Mouse (Mus musculus) neural tube, embryonic 11.5 days (tissue): ENCODE measurements around the gene Psmb2. TPM values are rescaled to one million over a fixed set of nuclear protein-coding genes. Genes with fewer than 3 reads are reported as not detected.

ENCODE experiments used
- ATAC-seq: fragments of 200-750 bp; cut with Nextera tagmentation; 2 replicates; pipeline ENCODE4 v1.8.0; 2017; ENCODE audit warnings: moderate number of reproducible peaks, mild to moderate bottlenecking, moderate TSS enrichment, moderate library complexity; ENCODE audit not compliant: insufficient read depth, low FRiP score, low TSS enrichment
- DNase-seq: peaks from one replicate; pipeline ENCODE4 v3.0.0-alpha.2; 2015; ENCODE audit warnings: low spot score
- H3K27ac ChIP-seq: fragments of 300-500 bp; sonication (generic); 2 replicates; pipeline ENCODE4 v1.5.1; 2014; ENCODE audit warnings: low read depth, mild to moderate bottlenecking, low read length
- H3K27me3 ChIP-seq: fragments of 300-500 bp; sonication (generic); 2 replicates; pipeline ENCODE4 v1.6.1; 2014; ENCODE audit warnings: mild to moderate bottlenecking, low read length, mixed read lengths; ENCODE audit not compliant: control insufficient read depth, insufficient read depth
- H3K36me3 ChIP-seq: fragments of 300-500 bp; sonication (generic); 2 replicates; pipeline ENCODE4 v1.6.1; 2014; ENCODE audit warnings: mild to moderate bottlenecking, low read length, moderate library complexity, mixed read lengths; ENCODE audit not compliant: control insufficient read depth, insufficient read depth
- H3K4me1 ChIP-seq: fragments of 300-500 bp; sonication (generic); 2 replicates; pipeline ENCODE4 v1.6.1; 2014; ENCODE audit warnings: low read length, mixed read lengths; ENCODE audit not compliant: control insufficient read depth, insufficient read depth
- H3K4me2 ChIP-seq: fragments of 300-500 bp; sonication (generic); 2 replicates; pipeline ENCODE4 v1.6.1; 2014; ENCODE audit warnings: low read depth, mild to moderate bottlenecking, moderate library complexity
- H3K4me3 ChIP-seq: fragments of 300-500 bp; sonication (generic); 2 replicates; pipeline ENCODE4 v1.5.1; 2014; ENCODE audit warnings: low read depth, low read length
- H3K9ac ChIP-seq: fragments of 300-500 bp; sonication (generic); 2 replicates; pipeline ENCODE4 v1.6.1; 2014; ENCODE audit warnings: mild to moderate bottlenecking, low read length
- H3K9me3 ChIP-seq: fragments of 300-500 bp; sonication (generic); 2 replicates; pipeline ENCODE4 v1.6.1; 2016; ENCODE audit warnings: low read length; ENCODE audit not compliant: control insufficient read depth
- whole genome bisulfite sequencing: fragments of 180-500 bp; shearing (Covaris S2); extraction: QIAGEN DNeasy Blood & Tissue Kit; methylation state at CpG from one replicate; pipeline ENCODE4 v1.1.7; 2014; 5-methylcytosine and 5-hydroxymethylcytosine counted together
- polyA plus RNA-seq: library from polyadenylated mRNA; unstranded; fragments of >200 nt; fragmentation: Nextera tagmentation; extraction: Ambion mirVana; gene quantifications from 2 replicates; pipeline ENCODE4 v1.2.1, GENCODE M21; 2014

Psmb2 gene
- polyA plus RNA-seq, 1 experiment from 2014 or later, result 529 TPM

DNA sequence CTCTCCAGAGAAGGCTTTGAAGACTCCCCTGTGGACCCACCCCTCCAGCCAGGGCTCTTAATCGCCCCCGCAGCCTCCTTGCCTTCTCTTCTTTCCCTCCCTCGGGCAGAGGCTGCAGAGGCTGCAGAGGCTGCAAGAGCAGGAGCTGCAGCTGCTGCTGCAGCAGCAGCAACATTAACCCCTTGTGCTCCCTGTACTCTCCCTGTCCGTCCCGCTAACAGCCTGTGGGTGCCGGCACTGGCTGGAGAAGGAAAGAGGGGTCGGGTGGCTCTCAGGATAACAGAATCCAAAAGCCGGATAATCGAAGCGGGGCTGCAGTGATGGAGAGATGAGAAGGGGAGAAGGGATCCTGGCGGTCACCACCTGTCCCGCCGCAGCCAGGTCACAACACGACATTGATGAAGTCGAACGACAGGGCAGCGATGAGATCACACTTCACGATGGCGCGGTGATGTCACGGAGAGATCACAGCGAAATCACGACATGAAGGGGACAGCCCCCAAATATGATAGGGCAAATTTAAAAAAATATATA, 75.2 kb downstream of the Psmb2 start:
- peak overlapping the region; percentile 58; the same call in 1 of the 2 replicates for H3K27ac ChIP-seq
- under 1% methylated on average over 23 of the region's 23 CpGs for WGBS
- no peaks in the 10 kb centered on the region for H3K27me3 ChIP-seq
- peak overlapping the region; percentile 86 for H3K9ac ChIP-seq
- H3K4me1 ChIP-seq, result peaks cover 15% of the 10 kb centered on the region
- H3K36me3 ChIP-seq, result peaks cover 3% of the 10 kb centered on the region; the same call in 1 of the 2 replicates
- DNase-seq, result peak; percentile 58
- peak overlapping the region; percentile 86 for H3K4me3 ChIP-seq
- H3K9me3 ChIP-seq, result no peaks in the 10 kb centered on the region
- H3K4me2 ChIP-seq, result peak overlapping the region; percentile 61
- ATAC-seq, result peak; percentile 12

DNA sequence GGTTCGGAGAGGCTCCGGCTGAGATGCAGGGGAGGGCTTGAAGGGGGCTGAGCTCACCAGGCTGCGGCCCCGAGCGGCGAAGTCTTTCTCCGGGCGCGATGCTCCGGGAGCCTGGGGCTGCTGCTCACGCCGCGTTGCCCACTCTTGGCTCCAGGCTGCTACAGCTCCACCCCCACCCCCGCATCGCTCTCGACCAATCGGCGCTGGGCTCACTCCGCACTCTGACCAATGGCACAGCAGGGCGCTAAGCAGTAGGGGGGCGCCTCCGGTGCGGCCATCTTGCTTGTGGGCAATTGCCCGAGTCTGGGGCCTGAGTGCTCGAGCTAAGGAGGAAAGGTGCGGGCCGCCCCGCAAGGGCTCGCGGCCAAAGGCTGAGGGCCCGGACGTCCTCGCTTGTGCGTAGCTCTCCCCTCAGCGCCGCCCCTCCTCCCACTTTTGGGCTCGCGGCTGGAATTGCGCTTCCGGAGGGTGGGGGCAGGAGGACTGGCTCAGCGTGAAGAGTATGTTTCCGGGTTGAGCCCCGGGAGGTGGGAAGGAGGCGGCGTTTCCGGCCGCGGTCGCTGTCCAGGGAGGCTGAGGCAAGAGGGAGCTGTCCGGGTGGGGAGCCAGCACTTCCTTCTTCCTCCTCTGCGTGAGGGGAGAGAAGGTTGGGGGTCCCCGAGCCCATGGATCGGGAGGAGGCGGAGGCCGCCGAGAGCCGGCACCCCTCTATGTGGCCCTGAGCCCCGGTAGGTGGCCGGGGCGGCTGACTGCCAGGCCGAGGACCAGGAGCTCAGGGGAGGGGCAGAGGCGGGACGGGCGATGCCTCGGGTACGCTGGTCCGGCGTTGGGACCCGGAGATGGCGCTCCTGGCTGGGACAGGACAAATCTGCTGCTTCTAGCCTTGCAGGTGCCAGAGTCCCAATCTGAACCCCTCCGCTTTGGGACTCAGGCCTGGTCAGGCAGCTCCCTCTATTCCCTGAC, 76.1 kb downstream of the Psmb2 start, which contains the start of the genes Ncdn and AU040320:
TSS of gene Ncdn (minus strand) at position 171 of the 963 bp plus-strand sequence.
TSS of gene AU040320 (plus strand) at position 277 of the 963 bp plus-strand sequence.
- peak within 1 kb of the TSS; percentile 86 for H3K4me3 ChIP-seq
- peak within 1 kb of the TSS; percentile 61 for H3K4me2 ChIP-seq
- H3K27ac ChIP-seq, result peak within 1 kb of the TSS; percentile 90
- DNase-seq (peak; percentile 98), ATAC-seq (peak; percentile 97)
- peaks cover 15% of the 10 kb centered on the region for H3K4me1 ChIP-seq
- peak within 1 kb of the TSS; percentile 86 for H3K9ac ChIP-seq
- no peaks in the 10 kb centered on the region for H3K27me3 ChIP-seq
- H3K9me3 ChIP-seq, result no peaks in the 10 kb centered on the region
- WGBS, result under 1% methylated on average over 62 of the region's 71 CpGs
- H3K36me3 ChIP-seq, result peaks cover 5% of the 10 kb centered on the region; the same call in 1 of the 2 replicates

DNA sequence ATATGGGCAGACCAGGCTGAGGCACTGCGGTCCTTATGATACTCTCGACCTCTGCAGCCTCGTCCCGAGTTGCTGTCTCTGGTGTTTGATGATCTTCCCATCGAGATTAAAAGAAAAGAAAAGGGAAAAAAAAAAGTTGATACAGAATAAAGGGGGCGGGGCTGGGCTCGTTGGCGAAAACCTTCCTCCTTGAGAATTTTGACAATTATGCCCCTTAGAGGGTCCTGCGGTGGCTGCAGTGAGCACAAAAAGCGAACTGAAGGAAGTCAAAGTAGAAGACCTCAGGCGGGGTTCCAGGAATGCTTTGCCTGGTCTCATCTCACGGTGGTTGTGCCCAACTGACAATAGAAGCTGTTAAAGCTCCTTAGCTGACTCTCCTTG, 76.8 kb downstream of the Psmb2 start:
- H3K4me1 ChIP-seq, result peaks cover 13% of the 10 kb centered on the region

DNA sequence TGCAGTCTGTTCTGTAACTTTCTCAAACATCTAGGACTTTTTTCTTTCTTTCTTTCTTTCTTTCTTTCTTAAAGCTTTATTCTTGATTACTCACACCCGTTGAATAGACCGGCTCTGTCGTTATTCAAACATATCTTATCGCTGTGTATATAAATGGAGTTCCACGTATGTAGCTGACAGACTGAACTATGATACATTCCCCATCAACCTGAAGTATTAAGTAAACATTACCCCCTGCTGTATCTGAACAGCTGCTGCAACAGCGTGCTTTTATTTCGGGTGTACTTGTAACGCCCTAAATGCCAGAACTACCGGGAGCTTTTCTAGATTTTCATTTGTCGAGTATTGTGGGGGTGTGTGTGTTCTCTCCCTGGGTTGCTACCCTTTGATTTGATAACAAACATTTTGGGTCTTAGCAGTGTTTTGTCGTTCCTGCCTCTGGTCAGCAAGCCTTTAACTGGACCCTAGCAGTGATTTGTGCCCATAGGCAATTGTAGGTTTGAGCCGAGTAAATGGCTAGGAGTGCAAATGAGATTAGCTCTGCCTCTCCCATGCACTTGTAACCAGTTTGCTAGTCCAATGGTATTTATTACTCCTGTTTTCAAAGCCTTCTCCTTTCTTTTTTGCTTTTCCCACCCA, 77.4 kb downstream of the Psmb2 start:
- Histone ChIP-seq H3K4me3 (peak overlapping the region; percentile 86), H3K27me3 (no peaks in the 10 kb centered on the region), H3K27ac (no peak overlapping the region), H3K36me3 (peaks cover 4% of the 10 kb centered on the region; the same call in 1 of the 2 replicates), H3K4me1 (peaks cover 13% of the 10 kb centered on the region), H3K4me2 (peak overlapping the region; percentile 61), H3K9ac (no peak overlapping the region; the same call in 1 of the 2 replicates), H3K9me3 (no peaks in the 10 kb centered on the region)
- DNase-seq, result no peak
- ATAC-seq, result no peak
- 53% methylated on average over 12 of the region's 12 CpGs for WGBS

More for the DNA sequence above, 76.8 kb downstream of the Psmb2 start:
- peak overlapping the region; percentile 90 for H3K27ac ChIP-seq
- H3K9ac ChIP-seq, result peak overlapping the region; percentile 86
- H3K4me2 ChIP-seq, result peak overlapping the region; percentile 61
- no peaks in the 10 kb centered on the region for H3K9me3 ChIP-seq
- DNase-seq (no peak), ATAC-seq (no peak)
- peaks cover 5% of the 10 kb centered on the region; the same call in 1 of the 2 replicates for H3K36me3 ChIP-seq
- 1% methylated on average over 12 of the region's 12 CpGs for WGBS
- peak overlapping the region; percentile 86 for H3K4me3 ChIP-seq
- H3K27me3 ChIP-seq, result no peaks in the 10 kb centered on the region

DNA sequence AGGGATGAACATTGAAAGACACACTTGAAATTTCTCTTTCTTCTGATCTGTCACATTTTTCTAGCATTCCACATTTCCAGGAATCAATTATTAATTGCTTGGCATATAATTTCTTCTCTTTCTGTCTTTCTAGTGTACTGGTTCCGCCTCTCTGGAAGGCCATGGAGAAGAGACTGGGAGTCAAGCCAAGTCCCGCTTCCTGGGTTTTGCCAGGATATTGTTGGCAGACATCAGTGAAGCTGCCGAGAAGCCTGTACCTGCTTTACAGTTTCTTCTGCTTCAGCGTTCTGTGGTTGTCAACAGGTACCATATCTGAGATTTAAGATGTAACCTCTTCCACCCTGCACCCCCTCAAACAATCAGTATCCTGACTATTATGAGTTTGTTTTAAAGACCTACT, 79.3 kb downstream of the Psmb2 start:
- H3K9ac ChIP-seq, result no peak overlapping the region
- ATAC-seq (no peak), DNase-seq (no peak)
- H3K9me3 ChIP-seq, result no peaks in the 10 kb centered on the region
- H3K4me1 ChIP-seq, result peaks cover 10% of the 10 kb centered on the region
- no peak overlapping the region for H3K4me2 ChIP-seq
- H3K4me3 ChIP-seq, result no peak overlapping the region
- no peaks in the 10 kb centered on the region for H3K27me3 ChIP-seq
- H3K27ac ChIP-seq, result no peak overlapping the region
- 93% methylated on average over 4 of the region's 4 CpGs for WGBS
- H3K36me3 ChIP-seq, result 0 out of 2 replicates have a peak, but pooled peaks cover 2% of the 10 kb centered on the region

DNA sequence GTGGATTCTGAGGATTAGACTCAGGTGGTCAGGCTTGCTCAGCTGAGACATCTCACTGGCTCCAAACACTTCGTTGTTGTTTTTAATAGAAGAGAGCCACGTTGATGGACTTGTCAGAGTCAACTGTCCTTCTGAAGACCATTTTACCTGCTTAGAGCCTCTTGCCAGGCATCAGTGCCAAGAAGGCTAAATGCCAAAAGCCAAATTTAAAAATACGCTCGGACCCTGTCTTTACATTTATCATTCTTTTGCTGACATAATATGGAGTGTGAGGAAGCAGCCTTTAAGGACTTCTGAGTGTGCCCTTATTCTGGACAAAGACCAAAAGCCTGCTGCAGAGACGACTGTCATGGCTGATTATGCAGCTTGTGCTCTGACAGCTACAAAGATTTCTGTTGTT, 80.9 kb downstream of the Psmb2 start:
- H3K9me3 ChIP-seq, result no peaks in the 10 kb centered on the region
- no peak overlapping the region for H3K4me2 ChIP-seq
- DNase-seq, result no peak
- peaks cover 4% of the 10 kb centered on the region; the same call in 1 of the 2 replicates for H3K4me1 ChIP-seq
- H3K4me3 ChIP-seq, result no peak overlapping the region
- H3K27ac ChIP-seq, result no peak overlapping the region
- H3K9ac ChIP-seq, result no peak overlapping the region
- ATAC-seq, result no peak
- H3K27me3 ChIP-seq, result no peaks in the 10 kb centered on the region
- WGBS, result 90% methylated on average over 5 of the region's 5 CpGs
- H3K36me3 ChIP-seq, result 0 out of 2 replicates have a peak, but pooled peaks cover 2% of the 10 kb centered on the region

Other genes starting within 250 kb of the Psmb2 start
- gene Ago3, start 248.1 kb upstream of the Psmb2 start, polyA plus RNA-seq, result 9.8 and 14.6 TPM in 2 replicates
- gene Ago1, start 209.0 kb upstream of the Psmb2 start, polyA plus RNA-seq, result 23.2 and 26.3 TPM in 2 replicates
- 3.4 TPM in 2 replicates for gene Ago4, start 144.2 kb upstream of the Psmb2 start, polyA plus RNA-seq
- 37.9 and 43.6 TPM in 2 replicates for gene Clspn, start 120.7 kb upstream of the Psmb2 start, polyA plus RNA-seq
- 1.8 and 1.9 TPM in 2 replicates for gene 5730409E04Rik, start 67.8 kb upstream of the Psmb2 start, polyA plus RNA-seq
- gene Tfap2e, start 58.6 kb downstream of the Psmb2 start, polyA plus RNA-seq, result 0.11 TPM in 2 replicates
- 39.8 and 41.9 TPM in 2 replicates for gene Ncdn, start 75.8 kb downstream of the Psmb2 start, polyA plus RNA-seq
- 32.4 and 34.2 TPM in 2 replicates for gene AU040320, start 75.9 kb downstream of the Psmb2 start, polyA plus RNA-seq